Comparison of ENCODE assay signal across 8 mouse cellular contexts in genomic region chr19:44387746-44388474, GRCm38 (mm10). TPM values are rescaled to one million over a fixed set of nuclear protein-coding genes. Genes with fewer than 3 reads are reported as not detected.
DNase-seq lines count a peak whose midpoint lies in the region; ATAC-seq and TF ChIP-seq lines count a peak whose summit lies in the region.

No protein-coding gene starts in this region.

- TF ChIP-seq CTCF in liver, embryonic 14.5 days (IDR thresholded peaks at IDR 0.05; ENCODE audit: low read depth): no peak

- no peak for TF ChIP-seq EP300 in liver, embryonic 14.5 days (IDR thresholded peaks at IDR 0.05; ENCODE audit: low read depth)

- ATAC-seq in kidney, embryonic 15.5 days (replicated peaks; ENCODE audit: low FRiP score): no peak
- no peak for ATAC-seq in heart, embryonic 15.5 days (replicated peaks; ENCODE audit: insufficient number of reproducible peaks, insufficient read depth, low FRiP score, low read depth)
- ATAC-seq in liver, embryonic 14.5 days (ENCODE audit: insufficient read depth): 0 out of 2 replicates have a peak, but pooled peaks have one; percentile 2

- no peaks in the 10 kb centered on the region for H3K36me3 ChIP-seq in kidney, embryonic 15.5 days
- H3K36me3 ChIP-seq in heart, embryonic 15.5 days: no peaks in the 10 kb centered on the region
- H3K36me3 ChIP-seq in liver, embryonic 14.5 days (replicated peaks; ENCODE audit: control insufficient read depth, insufficient read depth, low read depth): no peaks in the 10 kb centered on the region

- H3K4me2 ChIP-seq in kidney, embryonic 15.5 days: peak overlapping the region; percentile 69
- H3K4me2 ChIP-seq in heart, embryonic 15.5 days: peak overlapping the region; percentile 73
- H3K4me2 ChIP-seq in liver, embryonic 14.5 days (ENCODE audit: low read depth): peak overlapping the region; percentile 89

- peak overlapping the region; percentile 45 for H3K9ac ChIP-seq in kidney, embryonic 15.5 days
- peak overlapping the region; percentile 49 for H3K9ac ChIP-seq in heart, embryonic 15.5 days
- peak overlapping the region; percentile 78 for H3K9ac ChIP-seq in liver, embryonic 14.5 days (replicated peaks)

- H3K27me3 ChIP-seq in kidney, embryonic 15.5 days: no peaks in the 10 kb centered on the region
- no peaks in the 10 kb centered on the region for H3K27me3 ChIP-seq in heart, embryonic 15.5 days
- no peaks in the 10 kb centered on the region for H3K27me3 ChIP-seq in liver, embryonic 14.5 days (ENCODE audit: control insufficient read depth, insufficient read depth, low read length)

- H3K4me3 ChIP-seq in kidney, embryonic 15.5 days (replicated peaks): peak overlapping the region; percentile 52
- H3K4me3 ChIP-seq in heart, embryonic 15.5 days: peak overlapping the region; percentile 57
- peak overlapping the region; percentile 68 to 75 for H3K4me3 ChIP-seq in liver, embryonic 14.5 days (ENCODE audit: insufficient read depth in 1 of 2, low read depth in 2 of 2, low read length in 2 of 2)

- H3K27ac ChIP-seq in kidney, embryonic 15.5 days: peak overlapping the region; percentile 87
- H3K27ac ChIP-seq in heart, embryonic 15.5 days: peak overlapping the region; percentile 86
- H3K27ac ChIP-seq in liver, embryonic 14.5 days: peak overlapping the region; percentile 76

- no peak for DNase-seq in kidney, postnatal 25 days
- DNase-seq in ZHBTc4 (ENCODE audit: low read depth, low spot score): peak; percentile 31
- no peak for DNase-seq in liver, embryonic 14.5 days (ENCODE audit: low read depth in 3 of 3, low spot score in 3 of 3)
- DNase-seq in cerebellum, adult 11-12 months: no peak
- no peak for DNase-seq in spleen, postnatal 36 days (ENCODE audit: low spot score in 2 of 2)
- DNase-seq in lung, postnatal 36 days: no peak

- 27% methylated on average over 19 of the region's 19 CpGs for WGBS in kidney, embryonic 15.5 days
- WGBS in heart, embryonic 15.5 days: 15% methylated on average over 19 of the region's 19 CpGs
- 13% methylated on average over 19 of the region's 19 CpGs for WGBS in liver, embryonic 14.5 days (ENCODE audit: insufficient replicate concordance)

- no peaks in the 10 kb centered on the region for H3K9me3 ChIP-seq in kidney, embryonic 15.5 days (replicated peaks)
- H3K9me3 ChIP-seq in heart, embryonic 15.5 days (replicated peaks): no peaks in the 10 kb centered on the region
- no peaks in the 10 kb centered on the region for H3K9me3 ChIP-seq in liver, embryonic 14.5 days (ENCODE audit: control insufficient read depth, low read length)

- H3K4me1 ChIP-seq in kidney, embryonic 15.5 days: peaks cover 20% of the 10 kb centered on the region
- peaks cover 16% of the 10 kb centered on the region for H3K4me1 ChIP-seq in heart, embryonic 15.5 days (replicated peaks)
- H3K4me1 ChIP-seq in liver, embryonic 14.5 days (replicated peaks; ENCODE audit: control insufficient read depth in 2 of 2, insufficient read depth in 2 of 2, low read length in 1 of 2): peaks cover 52 to 53% of the 10 kb centered on the region in 2 experiments

RNA-seq across cellular contexts. Expression of gene Scd1, which starts 19.8 kb away (rescaled TPM):
- 4.1 and 5.2 TPM in 2 replicates for polyA plus RNA-seq in kidney, embryonic 15.5 days (2015; fragmentation: Nextera tagmentation; extraction: Ambion mirVana)
- 0.93 and 1.8 TPM in 2 replicates for polyA plus RNA-seq in heart, embryonic 15.5 days (2015; fragmentation: Nextera tagmentation; extraction: Ambion mirVana)
- polyA plus RNA-seq in liver, embryonic 14.5 days (2012; rRNA removed): 22.5 and 25.1 TPM in 2 replicates
- 11.1 and 11.9 TPM in 2 replicates for polyA plus RNA-seq in liver, embryonic 14.5 days (2014; fragmentation: Nextera tagmentation; extraction: Ambion mirVana)

RNA-seq across cellular contexts. Expression of gene Scd4, which starts 55.0 kb away (rescaled TPM):
- polyA plus RNA-seq in kidney, embryonic 15.5 days (2015; fragmentation: Nextera tagmentation; extraction: Ambion mirVana): 0.09 and 0.10 TPM in 2 replicates
- 2.5 TPM in 2 replicates for polyA plus RNA-seq in heart, embryonic 15.5 days (2015; fragmentation: Nextera tagmentation; extraction: Ambion mirVana)
- polyA plus RNA-seq in liver, embryonic 14.5 days (2012; rRNA removed): 0.04 and 0.08 TPM in 2 replicates
- polyA plus RNA-seq in liver, embryonic 14.5 days (2014; fragmentation: Nextera tagmentation; extraction: Ambion mirVana): 0.09 TPM in 1 of 2 replicates, not detected in the other
